Mouse (Mus musculus): ENCODE results near the gene Efcab11.

Gene Efcab11

GRCm38 (mm10) chr12:99884269-99885261 lies at the start of gene Efcab11, which contains the start of gene Tdp1:
Efcab11 (minus strand) TSS chr12:99884439.
Tdp1 (plus strand) TSS chr12:99884517.
- DNase-seq = peak; percentile 92

- DNase-seq = no peak
These were observed 49.4 kb upstream of the Efcab11 start for GRCm38 (mm10) chr12:99933630-99934029.

- no peak for DNase-seq
These were observed 48.0 kb upstream of the Efcab11 start for GRCm38 (mm10) chr12:99932245-99932644.

DNA sequence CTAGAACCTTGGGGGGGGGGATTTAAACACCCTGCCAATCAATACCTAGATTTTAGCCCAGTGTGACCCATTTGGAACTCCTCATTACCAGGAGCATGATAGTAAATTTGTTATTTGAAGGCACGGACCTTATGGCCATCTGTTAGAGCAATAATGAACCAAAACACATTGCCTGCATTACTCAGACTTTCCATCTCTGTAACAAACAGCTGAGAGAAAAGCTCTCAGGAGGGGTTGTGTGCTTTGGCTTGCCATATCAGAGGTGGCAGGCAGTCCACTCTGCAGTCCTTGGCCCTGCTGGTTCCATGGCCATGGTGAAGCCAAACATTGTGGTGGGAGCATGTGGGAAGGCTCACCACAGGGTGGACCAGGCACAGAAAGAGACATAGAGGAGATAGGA lies 44.9 kb upstream of the Efcab11 start:
- no peak for DNase-seq

- DNase-seq = no peak
These were observed 44.1 kb upstream of the Efcab11 start for GRCm38 (mm10) chr12:99928311-99928710.

DNA sequence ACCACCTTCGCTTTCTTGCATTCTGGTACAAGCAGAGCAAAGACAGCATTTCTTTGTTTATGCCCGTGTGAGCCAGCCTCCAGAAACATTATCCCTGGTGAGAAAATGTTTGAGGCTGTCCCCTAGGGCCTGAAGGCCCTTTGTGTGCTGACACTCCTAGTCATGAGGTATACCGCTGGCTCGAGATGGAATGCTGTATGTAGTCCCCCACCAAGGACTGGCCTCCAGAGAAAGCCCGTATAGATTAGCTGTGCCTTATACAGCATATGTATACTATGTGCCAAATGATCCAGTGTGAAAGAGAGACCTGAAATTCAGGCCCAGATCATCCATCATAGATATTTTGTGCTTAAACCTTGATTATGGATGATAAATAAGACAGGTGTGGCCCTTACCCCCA lies 39.5 kb upstream of the Efcab11 start:
- no peak for DNase-seq

GRCm38 (mm10) chr12:99923131-99923606 lies 38.9 kb upstream of the Efcab11 start:
- DNase-seq = no peak

- DNase-seq = no peak
These were observed 36.8 kb upstream of the Efcab11 start for GRCm38 (mm10) chr12:99921045-99921444.

GRCm38 (mm10) chr12:99919636-99920035 lies 35.4 kb upstream of the Efcab11 start:
- no peak for DNase-seq

GRCm38 (mm10) chr12:99917800-99918427 lies 33.7 kb upstream of the Efcab11 start:
- no peak for DNase-seq

- no peak for DNase-seq
These were observed 27.2 kb upstream of the Efcab11 start for GRCm38 (mm10) chr12:99911466-99911865.

DNA sequence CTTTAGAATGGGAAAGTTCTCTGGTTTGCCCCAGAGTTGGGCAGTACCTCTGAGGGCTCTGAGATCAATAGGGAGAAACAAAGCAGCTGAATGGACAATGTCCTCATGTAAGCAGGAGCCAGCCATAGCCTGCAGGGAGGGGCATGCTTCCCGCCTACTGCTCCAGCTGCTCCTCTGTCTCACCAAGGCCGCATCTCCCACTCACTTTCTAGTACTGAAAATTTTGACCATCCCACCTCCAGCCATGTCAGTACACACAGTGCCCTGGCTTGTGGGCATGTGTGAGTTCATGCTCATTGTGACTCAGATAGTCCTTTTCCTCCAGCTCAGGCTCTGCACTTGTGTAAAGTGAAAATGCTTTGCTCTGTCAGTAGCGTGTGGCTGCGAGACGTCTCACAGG lies 20.3 kb upstream of the Efcab11 start:
- DNase-seq = no peak

DNA sequence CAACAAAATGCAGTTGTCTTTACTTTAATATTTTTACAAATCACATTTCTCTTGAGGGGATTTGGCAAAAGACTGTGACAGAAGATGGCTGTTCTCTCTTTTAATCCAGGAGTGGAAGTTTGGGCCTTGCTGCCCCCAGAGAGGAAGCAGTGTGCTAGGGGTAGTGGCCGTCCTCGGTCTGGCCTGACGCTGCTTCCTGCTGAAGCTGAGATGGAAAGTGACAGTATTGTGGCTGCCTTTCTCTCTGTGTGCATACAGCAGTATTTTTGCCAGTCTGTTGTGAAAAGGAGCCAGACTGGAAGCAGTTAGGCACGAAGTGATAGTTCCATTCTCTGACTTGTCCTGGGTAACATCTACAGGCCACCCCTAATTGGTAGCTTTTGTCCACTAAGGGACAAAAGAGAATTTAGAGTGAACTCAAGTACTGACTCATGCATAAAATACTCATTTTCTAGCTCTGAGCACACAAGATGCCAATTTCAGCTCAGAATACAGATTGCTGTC lies 18.7 kb upstream of the Efcab11 start:
- DNase-seq = no peak

GRCm38 (mm10) chr12:99901973-99902866 lies 18.0 kb upstream of the Efcab11 start:
- no peak for DNase-seq

GRCm38 (mm10) chr12:99899991-99900390 lies 15.8 kb upstream of the Efcab11 start:
- DNase-seq = no peak

DNA sequence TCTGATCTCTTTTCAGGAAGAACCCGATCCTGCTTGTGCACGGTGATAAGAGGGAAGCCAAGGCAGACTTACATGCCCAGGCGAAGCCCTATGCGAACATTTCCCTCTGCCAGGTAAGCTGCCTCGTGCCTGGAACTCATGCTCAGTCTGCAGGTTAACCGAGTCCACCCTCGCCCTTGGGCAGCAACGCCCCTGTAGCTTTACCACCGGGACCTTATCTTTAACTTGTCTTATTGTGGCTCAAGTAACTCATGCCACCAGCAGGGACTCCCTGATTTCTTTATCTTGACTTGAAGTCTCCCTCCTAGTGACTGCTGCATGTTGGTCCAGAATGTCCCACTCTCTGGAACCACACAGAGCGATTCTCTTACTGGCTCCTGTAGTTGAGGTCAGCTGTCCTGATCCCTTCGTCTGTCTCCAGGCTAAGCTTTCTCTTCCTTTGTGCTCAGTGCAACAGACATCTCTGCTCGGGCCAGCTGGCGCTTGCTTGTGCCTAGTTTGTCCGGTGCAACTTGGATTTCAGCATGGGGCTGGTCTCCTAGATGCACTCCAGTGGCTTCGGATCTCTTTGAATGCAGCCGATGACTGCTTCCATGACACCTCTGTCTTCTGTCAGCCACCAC lies 14.1 kb upstream of the Efcab11 start:
- no peak for DNase-seq

- DNase-seq = no peak
These were observed 13.6 kb upstream of the Efcab11 start for GRCm38 (mm10) chr12:99897846-99898245.

DNA sequence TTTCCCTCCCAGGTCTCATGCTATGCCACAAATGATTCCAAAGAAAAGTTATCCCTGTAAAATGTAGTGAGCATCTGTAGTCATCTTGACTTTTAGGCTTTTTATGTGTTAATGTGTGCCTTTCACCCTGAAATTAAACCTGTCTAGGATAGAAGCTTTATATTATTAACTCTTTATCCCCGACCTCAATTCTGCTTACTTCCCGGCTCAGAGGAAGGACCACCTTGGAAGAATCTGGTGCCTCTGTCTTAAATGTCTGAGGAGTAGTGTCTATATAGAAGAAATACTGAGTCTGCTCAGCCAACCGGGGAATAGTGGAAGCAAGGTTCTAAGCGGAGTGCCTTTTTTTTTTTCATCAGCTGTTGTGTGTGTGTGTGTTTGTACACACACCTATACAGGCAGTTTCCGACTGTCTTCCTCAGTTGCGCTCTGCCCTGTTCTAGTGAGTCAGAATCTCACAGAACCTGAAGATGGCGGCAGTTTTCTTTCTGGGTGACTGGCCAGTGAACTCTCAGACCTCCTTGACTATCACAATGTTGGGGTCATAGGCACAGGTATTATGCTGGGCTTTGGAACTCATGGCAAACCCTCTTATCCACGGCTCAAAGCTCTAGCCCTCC lies 1.2 kb upstream of the Efcab11 start:
- no peak for DNase-seq

- DNase-seq = peak; percentile 32
These were observed 530 bp downstream of the Efcab11 start for GRCm38 (mm10) chr12:99883713-99884105.

GRCm38 (mm10) chr12:99883000-99883712 lies 1.1 kb downstream of the Efcab11 start:
- peak; percentile 90 for DNase-seq

DNA sequence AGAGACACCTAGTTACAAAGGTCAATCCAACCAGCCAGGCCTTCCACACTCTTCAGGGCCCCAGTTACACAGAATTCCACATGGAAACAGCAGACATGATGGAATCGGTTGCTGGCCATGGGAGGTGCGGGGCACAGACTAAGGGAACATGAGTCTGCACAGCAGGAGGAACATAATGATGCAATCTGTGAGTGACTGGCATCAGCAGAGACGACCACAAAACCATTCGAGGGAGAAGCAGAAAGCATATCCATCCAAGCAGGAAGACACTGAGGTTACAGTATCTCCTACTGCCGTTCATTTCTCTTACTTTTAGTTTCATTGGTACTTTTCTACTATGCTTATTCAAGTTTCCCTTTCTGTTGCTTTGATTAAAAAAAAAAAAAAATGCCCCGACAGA lies 9.6 kb downstream of the Efcab11 start:
- no peak for DNase-seq

Measured in lung, postnatal 14 days (tissue).